Mouse (Mus musculus): ENCODE data around the gene Nppa. TPM values are rescaled to one million over a fixed set of nuclear protein-coding genes. Genes with fewer than 3 reads are reported as not detected.
A peak's percentile ranks its signal among the peaks of the same experiment; 100 is the strongest.

Gene Nppa
- polyA plus RNA-seq, 1 experiment from 2014 or later = 32.9 TPM

- ATAC-seq (replicated peaks; ENCODE audit: low FRiP score) (peak; percentile 68), DNase-seq (ENCODE audit: low spot score) (no peak)
- 0 out of 2 replicates have a peak, but pooled peaks cover 3% of the 10 kb centered on the region for H3K4me1 ChIP-seq (replicated peaks; ENCODE audit: control insufficient read depth, insufficient read depth, low read length)
- H3K4me2 ChIP-seq = peak overlapping the region; percentile 20; the same call in 1 of the 2 replicates
- no peak overlapping the region for H3K9ac ChIP-seq (ENCODE audit: low read depth, low read length)
- H3K27ac ChIP-seq (ENCODE audit: low read depth, low read length) = no peak overlapping the region
- H3K36me3 ChIP-seq (ENCODE audit: control insufficient read depth, insufficient read depth, low read length) = no peaks in the 10 kb centered on the region
- no peak overlapping the region for H3K4me3 ChIP-seq (ENCODE audit: low read depth, low read length)
- no peaks in the 10 kb centered on the region for H3K27me3 ChIP-seq (replicated peaks; ENCODE audit: control insufficient read depth, insufficient read depth, low read length)
- no peaks in the 10 kb centered on the region for H3K9me3 ChIP-seq (ENCODE audit: control insufficient read depth, low read length)
- WGBS = 16% methylated on average over 9 of the region's 9 CpGs
These were observed 31.2 kb upstream of the Nppa start for GRCm38 (mm10) chr4:147969337-147969736.

DNA sequence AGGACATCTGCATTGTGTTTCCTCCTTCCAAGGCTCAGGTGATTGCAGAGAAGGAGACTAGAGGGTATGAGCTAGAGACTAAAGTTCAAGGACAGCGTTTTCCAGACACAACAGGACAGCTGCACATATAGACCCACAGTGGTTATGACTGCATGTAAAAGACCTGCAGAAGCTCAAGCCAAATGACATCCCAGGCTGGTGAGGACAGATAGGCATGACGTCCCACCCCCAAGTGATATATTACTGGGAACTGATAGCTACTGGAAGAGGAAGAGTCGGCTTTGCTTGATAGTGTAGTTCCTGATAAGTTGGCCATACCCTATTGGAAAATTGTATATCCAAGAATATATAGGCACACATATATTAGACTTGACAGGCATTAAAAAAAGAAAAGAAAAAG, 24.3 kb upstream of the Nppa start:
- Histone ChIP-seq H3K27me3 (replicated peaks; ENCODE audit: control insufficient read depth, insufficient read depth, low read length) (no peaks in the 10 kb centered on the region), H3K36me3 (ENCODE audit: control insufficient read depth, insufficient read depth, low read length) (no peaks in the 10 kb centered on the region), H3K9ac (ENCODE audit: low read depth, low read length) (no peak overlapping the region), H3K4me1 (replicated peaks; ENCODE audit: control insufficient read depth, insufficient read depth, low read length) (peaks cover 3% of the 10 kb centered on the region; the same call in 1 of the 2 replicates), H3K4me3 (ENCODE audit: low read depth, low read length) (no peak overlapping the region), H3K4me2 (no peak overlapping the region), H3K9me3 (ENCODE audit: control insufficient read depth, low read length) (no peaks in the 10 kb centered on the region), H3K27ac (ENCODE audit: low read depth, low read length) (no peak overlapping the region)
- ATAC-seq (replicated peaks; ENCODE audit: low FRiP score) (peak; percentile 84), DNase-seq (ENCODE audit: low spot score) (no peak)
- 43% methylated on average over 3 of the region's 3 CpGs for WGBS

- DNase-seq (ENCODE audit: low spot score) = no peak
- 69% methylated on average over 4 of the region's 4 CpGs for WGBS
- ATAC-seq (replicated peaks; ENCODE audit: low FRiP score) = no peak
These were observed 22.8 kb upstream of the Nppa start for GRCm38 (mm10) chr4:147977726-147978125.

DNA sequence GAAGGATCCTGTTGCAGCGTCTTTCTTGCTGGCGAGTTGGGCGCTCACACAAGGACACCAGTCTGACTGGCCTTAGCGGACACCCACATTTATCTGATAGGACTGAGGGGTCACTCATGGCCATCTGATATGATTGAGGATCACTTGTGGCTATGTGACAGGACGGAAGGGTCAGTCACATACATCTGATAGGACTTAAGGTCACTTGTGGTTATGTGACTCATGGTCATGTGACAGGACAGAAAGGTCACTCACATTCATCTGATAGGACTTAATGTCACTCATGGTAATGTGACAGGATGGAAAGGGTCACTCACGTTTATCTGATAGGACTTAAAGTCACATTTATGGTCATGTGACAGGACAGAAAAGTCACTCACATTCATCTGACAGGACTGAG, 22.1 kb upstream of the Nppa start:
- 85% methylated on average over 6 of the region's 6 CpGs for WGBS
- Histone ChIP-seq H3K27me3 (replicated peaks; ENCODE audit: control insufficient read depth, insufficient read depth, low read length) (no peaks in the 10 kb centered on the region), H3K9me3 (ENCODE audit: control insufficient read depth, low read length) (no peaks in the 10 kb centered on the region), H3K4me2 (no peak overlapping the region), H3K4me3 (ENCODE audit: low read depth, low read length) (no peak overlapping the region), H3K36me3 (ENCODE audit: control insufficient read depth, insufficient read depth, low read length) (no peaks in the 10 kb centered on the region), H3K4me1 (replicated peaks; ENCODE audit: control insufficient read depth, insufficient read depth, low read length) (peaks cover 3% of the 10 kb centered on the region; the same call in 1 of the 2 replicates), H3K9ac (ENCODE audit: low read depth, low read length) (no peak overlapping the region), H3K27ac (ENCODE audit: low read depth, low read length) (no peak overlapping the region)
- ATAC-seq (replicated peaks; ENCODE audit: low FRiP score) (no peak), DNase-seq (ENCODE audit: low spot score) (no peak)

More at GRCm38 (mm10) chr4:147977726-147978125, 22.8 kb upstream of the Nppa start:
- Histone ChIP-seq H3K9ac (ENCODE audit: low read depth, low read length) (no peak overlapping the region), H3K27ac (ENCODE audit: low read depth, low read length) (no peak overlapping the region), H3K4me2 (no peak overlapping the region), H3K27me3 (replicated peaks; ENCODE audit: control insufficient read depth, insufficient read depth, low read length) (no peaks in the 10 kb centered on the region), H3K4me3 (ENCODE audit: low read depth, low read length) (no peak overlapping the region), H3K36me3 (ENCODE audit: control insufficient read depth, insufficient read depth, low read length) (no peaks in the 10 kb centered on the region), H3K4me1 (replicated peaks; ENCODE audit: control insufficient read depth, insufficient read depth, low read length) (peaks cover 3% of the 10 kb centered on the region; the same call in 1 of the 2 replicates), H3K9me3 (ENCODE audit: control insufficient read depth, low read length) (no peaks in the 10 kb centered on the region)

- WGBS = 82% methylated on average over 7 of the region's 7 CpGs
- Histone ChIP-seq H3K27me3 (replicated peaks; ENCODE audit: control insufficient read depth, insufficient read depth, low read length) (no peaks in the 10 kb centered on the region), H3K4me1 (replicated peaks; ENCODE audit: control insufficient read depth, insufficient read depth, low read length) (peaks cover 3% of the 10 kb centered on the region; the same call in 1 of the 2 replicates), H3K27ac (ENCODE audit: low read depth, low read length) (no peak overlapping the region), H3K36me3 (ENCODE audit: control insufficient read depth, insufficient read depth, low read length) (no peaks in the 10 kb centered on the region), H3K4me3 (ENCODE audit: low read depth, low read length) (no peak overlapping the region), H3K4me2 (no peak overlapping the region), H3K9me3 (ENCODE audit: control insufficient read depth, low read length) (no peaks in the 10 kb centered on the region), H3K9ac (ENCODE audit: low read depth, low read length) (no peak overlapping the region)
- ATAC-seq (replicated peaks; ENCODE audit: low FRiP score) (no peak), DNase-seq (ENCODE audit: low spot score) (no peak)
These were observed 21.1 kb upstream of the Nppa start for GRCm38 (mm10) chr4:147979441-147979860.

DNA sequence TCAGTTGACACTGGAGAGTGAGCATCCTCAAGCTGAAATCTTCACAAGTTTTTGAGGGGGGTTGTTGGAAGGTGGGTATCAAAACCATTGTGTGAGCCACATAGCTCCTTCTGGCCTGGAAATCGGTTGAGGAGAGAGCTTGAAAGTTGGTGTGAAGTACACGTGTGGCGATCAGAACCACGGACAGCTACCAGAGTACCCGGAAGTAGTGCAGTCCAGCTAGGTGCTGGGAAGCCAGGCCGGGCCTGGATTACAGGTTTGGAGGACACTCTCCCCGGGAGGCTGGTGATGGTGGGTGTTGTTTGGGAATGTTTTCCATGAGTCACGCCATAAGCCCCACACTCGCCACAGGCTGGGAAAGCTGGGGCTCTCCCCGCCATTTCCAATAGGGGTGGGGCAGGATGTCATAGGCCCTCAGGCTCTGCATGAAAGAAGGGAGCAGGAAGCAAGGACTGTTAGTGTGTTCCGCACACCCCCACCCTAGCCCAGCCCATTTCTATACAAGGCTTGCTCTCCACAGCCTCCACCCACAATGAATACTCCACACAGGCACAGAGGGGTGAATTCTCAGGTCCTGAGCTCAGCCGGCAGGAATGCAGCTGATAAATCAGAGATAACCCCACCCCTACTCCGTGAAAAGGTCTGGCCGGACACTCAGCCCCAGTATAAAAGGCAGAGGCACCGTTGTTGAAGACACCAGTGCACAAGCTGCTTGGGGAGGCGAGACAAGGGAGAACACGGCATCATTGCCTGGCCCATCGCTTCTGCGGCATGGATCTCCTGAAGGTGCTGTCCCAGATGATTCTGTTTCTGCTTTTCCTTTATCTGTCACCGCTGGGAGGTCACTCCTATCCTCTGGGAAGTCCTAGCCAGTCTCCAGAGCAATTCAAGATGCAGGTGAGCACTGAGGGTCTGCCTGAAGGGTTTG, 15.1 kb upstream of the Nppa start, which contains the start of gene Nppb:
TSS of gene Nppb (plus strand) at position 584 of the 928 bp plus-strand sequence.
- no peaks in the 10 kb centered on the region for H3K4me1 ChIP-seq (replicated peaks; ENCODE audit: control insufficient read depth, insufficient read depth, low read length)
- peak; percentile 37 for ATAC-seq (replicated peaks; ENCODE audit: low FRiP score)

GRCm38 (mm10) chr4:147993571-147994095, 6.9 kb upstream of the Nppa start:
- no peak overlapping the region for H3K9ac ChIP-seq (ENCODE audit: low read depth, low read length)
- no peak overlapping the region for H3K4me3 ChIP-seq (ENCODE audit: low read depth, low read length)
- no peak overlapping the region for H3K4me2 ChIP-seq
- no peak overlapping the region for H3K27ac ChIP-seq (ENCODE audit: low read depth, low read length)
- 52% methylated on average over 7 of the region's 7 CpGs for WGBS
- ATAC-seq (replicated peaks; ENCODE audit: low FRiP score) (no peak), DNase-seq (ENCODE audit: low spot score) (no peak)
- no peaks in the 10 kb centered on the region for H3K4me1 ChIP-seq (replicated peaks; ENCODE audit: control insufficient read depth, insufficient read depth, low read length)
- no peaks in the 10 kb centered on the region for H3K27me3 ChIP-seq (replicated peaks; ENCODE audit: control insufficient read depth, insufficient read depth, low read length)
- no peaks in the 10 kb centered on the region for H3K9me3 ChIP-seq (ENCODE audit: control insufficient read depth, low read length)
- H3K36me3 ChIP-seq (ENCODE audit: control insufficient read depth, insufficient read depth, low read length) = no peaks in the 10 kb centered on the region

More for the DNA sequence above, 15.1 kb upstream of the Nppa start, which contains the start of gene Nppb:
- no peak within 1 kb of the TSS for H3K9ac ChIP-seq (ENCODE audit: low read depth, low read length)
- WGBS = 28% methylated on average over 20 of the region's 20 CpGs
- H3K9me3 ChIP-seq (ENCODE audit: control insufficient read depth, low read length) = no peaks in the 10 kb centered on the region
- H3K4me3 ChIP-seq (ENCODE audit: low read depth, low read length) = no peak within 1 kb of the TSS
- H3K27me3 ChIP-seq (replicated peaks; ENCODE audit: control insufficient read depth, insufficient read depth, low read length) = no peaks in the 10 kb centered on the region
- peak within 1 kb of the TSS; percentile 41 for H3K4me2 ChIP-seq
- no peak within 1 kb of the TSS for H3K27ac ChIP-seq (ENCODE audit: low read depth, low read length)
- DNase-seq (ENCODE audit: low spot score) = peak; percentile 55
- H3K36me3 ChIP-seq (ENCODE audit: control insufficient read depth, insufficient read depth, low read length) = no peaks in the 10 kb centered on the region

GRCm38 (mm10) chr4:147995311-147995710, 5.2 kb upstream of the Nppa start:
- Histone ChIP-seq H3K9me3 (ENCODE audit: control insufficient read depth, low read length) (no peaks in the 10 kb centered on the region), H3K4me3 (ENCODE audit: low read depth, low read length) (no peak overlapping the region), H3K9ac (ENCODE audit: low read depth, low read length) (no peak overlapping the region), H3K27me3 (replicated peaks; ENCODE audit: control insufficient read depth, insufficient read depth, low read length) (no peaks in the 10 kb centered on the region), H3K4me1 (replicated peaks; ENCODE audit: control insufficient read depth, insufficient read depth, low read length) (no peaks in the 10 kb centered on the region), H3K4me2 (no peak overlapping the region), H3K27ac (ENCODE audit: low read depth, low read length) (no peak overlapping the region), H3K36me3 (ENCODE audit: control insufficient read depth, insufficient read depth, low read length) (no peaks in the 10 kb centered on the region)
- 79% methylated on average over 3 of the region's 3 CpGs for WGBS
- DNase-seq (ENCODE audit: low spot score) = no peak
- no peak for ATAC-seq (replicated peaks; ENCODE audit: low FRiP score)
